Mouse (Mus musculus) adrenal gland, adult 2 months (tissue): ENCODE results near the gene Crlf2. TPM values are rescaled to one million over a fixed set of nuclear protein-coding genes. Genes with fewer than 3 reads are reported as not detected.

Experiments used
- DNase-seq: peaks from one replicate; pipeline ENCODE4 v3.0.0; 2021
- long read RNA-seq: library from polyadenylated mRNA; stranded (forward); transcript quantifications from one replicate; pipeline ENCODE4 v2.0.0, GENCODE M21; 2021
- polyA plus RNA-seq: library from polyadenylated mRNA; depleted of rRNA; stranded (reverse); fragments of >200 nt; gene quantifications from 2 replicates; pipeline ENCODE4 v1.2.3, GENCODE M21; 2012; rRNA removed
- total RNA-seq, 2 experiments: library from RNA; stranded (reverse); gene quantifications; 2 replicates each; pipeline ENCODE4 v1.2.3; 2021

The Crlf2 gene
- total RNA-seq (10 to 100 TPM; 32.7 to 40.8 TPM), polyA plus RNA-seq (94.8 and 113 TPM in 2 replicates)
- long read RNA-seq, transcript Crlf2-201 (8 exons, 1,323 nt) = major isoform, 18 of 31 reads
- long read RNA-seq, transcript Crlf2-203 (8 exons, 1,405 nt) = minor isoform, 6 of 31 reads
- long read RNA-seq, partial matches to known transcripts = 4 of 31 reads
- long read RNA-seq, other reads (novel, unspliced or antisense) = 3 of 31 reads

DNA sequence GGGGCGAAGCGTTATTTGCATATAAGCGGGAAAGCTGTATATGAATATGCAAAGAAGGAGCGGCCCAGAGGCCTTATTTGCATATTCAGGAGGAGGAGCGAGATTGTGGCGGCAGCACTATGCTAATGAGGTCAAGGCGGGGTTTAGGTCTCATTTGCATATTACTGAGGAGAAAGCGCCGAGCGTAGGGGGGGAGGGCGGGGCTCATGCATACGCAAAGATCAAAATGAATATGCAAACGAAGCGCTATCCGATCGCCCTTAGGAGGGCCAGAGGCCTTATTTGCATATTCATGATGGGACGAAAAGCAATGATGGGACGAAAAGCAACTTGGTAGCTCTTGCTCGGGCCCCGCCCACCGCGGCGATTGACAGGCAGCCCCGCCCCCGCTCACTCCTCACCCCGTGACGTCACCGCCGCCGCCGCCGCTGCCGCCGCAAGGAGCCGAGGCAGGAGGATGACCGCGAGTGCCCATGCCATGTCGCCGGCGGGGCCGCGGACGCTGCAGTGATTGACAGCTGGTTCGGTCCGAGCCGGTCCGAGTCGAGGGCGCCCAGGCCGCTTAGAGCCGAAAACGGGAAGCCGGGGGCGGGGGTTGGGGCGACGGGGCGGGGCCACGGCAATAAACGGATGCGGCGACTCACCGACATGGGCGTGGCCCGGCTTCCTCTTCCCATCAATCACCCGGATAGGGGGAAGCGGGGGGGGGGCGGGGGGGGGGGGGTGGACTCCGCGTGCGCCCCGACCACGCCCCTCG, at the start of gene Crlf2:
Crlf2 (minus strand) TSS at position 590 of the 757 bp plus-strand sequence.
- peak; percentile 92 for DNase-seq

DNA sequence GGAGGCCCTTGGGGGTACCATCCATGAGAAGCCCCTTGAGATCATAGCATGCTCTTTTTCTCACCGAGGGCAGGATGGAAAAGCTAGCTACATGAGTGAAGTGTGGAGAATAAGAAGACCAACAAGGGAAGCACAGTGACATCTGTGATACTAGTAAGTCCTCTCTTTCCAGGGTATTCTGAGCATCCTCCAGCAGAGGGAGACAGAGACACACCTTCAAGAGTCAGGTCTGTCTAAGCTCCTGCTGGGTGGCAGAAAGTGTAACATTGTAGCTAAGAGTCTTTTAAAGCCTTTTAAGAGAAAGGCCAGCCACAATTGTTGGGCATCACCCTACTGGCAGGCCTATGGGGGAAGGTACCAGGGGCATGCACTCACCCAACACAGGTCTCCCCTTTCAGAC, 43.8 kb upstream of the Crlf2 start:
- DNase-seq = peak; percentile 23

DNA sequence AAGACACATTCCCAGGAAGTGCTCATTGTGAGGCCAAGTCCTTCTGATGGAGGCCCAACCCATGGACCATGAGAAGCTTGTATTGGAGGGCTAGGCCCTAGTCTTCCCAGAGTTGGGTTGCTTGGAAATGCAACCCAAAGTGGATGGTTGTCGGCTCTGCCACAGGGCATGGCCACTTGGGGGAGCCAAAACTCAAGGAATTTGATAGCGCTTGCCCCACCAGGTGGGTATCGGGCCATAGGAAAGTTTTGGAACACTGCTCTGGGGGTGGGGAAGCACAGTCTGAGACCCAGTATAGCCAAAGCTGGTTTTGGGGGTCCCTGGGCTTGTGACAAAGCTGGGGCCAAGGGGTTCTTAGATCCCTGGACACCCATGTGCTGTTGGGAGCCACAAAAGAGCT, 42.3 kb upstream of the Crlf2 start:
- DNase-seq = peak; percentile 27

DNA sequence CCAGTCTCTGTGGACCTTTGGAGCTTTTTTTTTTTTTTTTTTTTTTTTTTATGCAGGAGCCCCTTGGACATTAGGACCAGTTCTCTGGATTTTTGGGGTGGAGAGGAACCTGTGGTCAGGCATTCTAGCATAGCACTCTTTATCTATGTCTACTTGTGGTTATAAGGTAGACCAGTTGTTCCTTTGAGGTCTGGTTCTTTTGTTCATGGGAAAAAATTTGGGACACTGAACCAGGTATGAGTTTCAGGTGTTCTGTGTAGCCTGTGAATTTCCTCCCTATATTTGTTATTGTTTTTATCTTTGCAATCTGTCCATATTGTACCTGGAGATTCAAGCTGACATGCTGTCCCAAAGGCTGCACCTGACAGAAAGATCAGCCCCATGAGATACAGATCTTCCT, 40.1 kb upstream of the Crlf2 start:
- no peak for DNase-seq

DNA sequence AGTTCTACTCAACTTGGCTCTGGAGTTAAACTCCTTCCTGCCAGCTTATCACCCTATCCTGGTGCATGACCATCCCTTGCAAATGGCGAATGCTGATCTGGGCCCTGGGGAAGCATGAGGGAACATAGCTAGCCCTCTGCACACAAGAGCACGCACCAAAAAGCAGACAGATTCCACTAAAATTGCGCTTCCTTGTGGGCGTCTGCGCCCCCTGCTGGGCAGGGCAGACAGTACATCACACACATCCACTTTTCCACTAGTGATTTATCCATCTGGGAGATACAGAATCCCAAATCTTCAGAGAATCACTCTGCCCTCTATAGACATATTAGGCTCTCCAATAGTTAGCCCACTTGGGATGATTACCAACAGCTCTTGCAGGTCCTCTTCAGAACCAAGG, 37.9 kb upstream of the Crlf2 start:
- DNase-seq = peak; percentile 15

DNA sequence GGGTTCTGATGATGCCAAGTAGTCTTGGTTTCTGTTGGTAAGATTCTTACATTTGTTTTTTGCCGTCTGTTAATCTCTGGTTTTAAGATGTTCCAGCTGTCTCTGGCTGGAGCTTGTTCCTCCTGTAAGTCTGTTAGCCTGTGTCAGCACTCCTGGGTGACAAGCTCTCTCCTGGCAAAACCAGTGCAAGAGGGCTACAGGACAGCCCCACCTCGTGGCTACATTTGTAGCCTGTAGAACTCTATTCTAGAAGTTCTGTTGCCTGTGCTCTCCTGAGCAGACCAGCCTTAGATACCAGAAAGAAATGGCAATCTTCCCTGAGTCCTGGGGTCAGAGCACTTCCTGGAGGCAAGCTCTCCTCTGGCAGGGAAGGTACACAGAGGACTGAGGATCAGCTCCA, 4.0 kb upstream of the Crlf2 start:
- no peak for DNase-seq

DNA sequence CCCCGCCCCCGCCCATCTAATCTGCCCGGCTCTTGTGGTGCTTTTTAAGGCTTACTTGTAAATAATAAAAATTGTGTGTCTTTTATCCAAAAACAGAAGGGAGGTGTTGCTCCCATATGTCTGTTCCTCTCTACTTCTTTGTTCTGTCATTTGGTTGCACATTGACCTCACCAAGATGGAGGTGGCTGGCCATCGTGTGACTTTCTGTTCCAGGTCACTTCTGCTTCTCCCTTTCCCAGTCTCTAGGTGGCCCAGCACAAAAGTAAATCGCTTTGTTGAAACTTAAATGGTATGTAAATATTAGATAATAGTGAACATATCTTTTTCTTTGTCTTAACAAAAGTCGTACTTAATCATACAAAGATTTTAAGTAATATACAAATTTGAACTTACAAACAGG, 398 bp upstream of the Crlf2 start:
- DNase-seq = no peak

DNA sequence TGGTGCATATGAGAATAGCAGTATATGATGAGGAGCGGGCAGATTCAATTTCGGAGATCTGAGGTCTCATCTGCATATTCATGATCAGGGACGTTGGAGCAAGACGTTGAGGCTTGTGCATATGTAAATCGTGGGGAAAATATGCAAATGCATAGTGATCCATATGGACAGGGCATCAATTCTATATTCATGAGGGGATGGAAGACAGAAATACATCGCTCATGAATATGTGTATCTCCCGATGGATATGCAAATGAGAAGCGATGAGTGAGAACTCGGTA, 730 bp downstream of the Crlf2 start:
- DNase-seq = no peak

DNA sequence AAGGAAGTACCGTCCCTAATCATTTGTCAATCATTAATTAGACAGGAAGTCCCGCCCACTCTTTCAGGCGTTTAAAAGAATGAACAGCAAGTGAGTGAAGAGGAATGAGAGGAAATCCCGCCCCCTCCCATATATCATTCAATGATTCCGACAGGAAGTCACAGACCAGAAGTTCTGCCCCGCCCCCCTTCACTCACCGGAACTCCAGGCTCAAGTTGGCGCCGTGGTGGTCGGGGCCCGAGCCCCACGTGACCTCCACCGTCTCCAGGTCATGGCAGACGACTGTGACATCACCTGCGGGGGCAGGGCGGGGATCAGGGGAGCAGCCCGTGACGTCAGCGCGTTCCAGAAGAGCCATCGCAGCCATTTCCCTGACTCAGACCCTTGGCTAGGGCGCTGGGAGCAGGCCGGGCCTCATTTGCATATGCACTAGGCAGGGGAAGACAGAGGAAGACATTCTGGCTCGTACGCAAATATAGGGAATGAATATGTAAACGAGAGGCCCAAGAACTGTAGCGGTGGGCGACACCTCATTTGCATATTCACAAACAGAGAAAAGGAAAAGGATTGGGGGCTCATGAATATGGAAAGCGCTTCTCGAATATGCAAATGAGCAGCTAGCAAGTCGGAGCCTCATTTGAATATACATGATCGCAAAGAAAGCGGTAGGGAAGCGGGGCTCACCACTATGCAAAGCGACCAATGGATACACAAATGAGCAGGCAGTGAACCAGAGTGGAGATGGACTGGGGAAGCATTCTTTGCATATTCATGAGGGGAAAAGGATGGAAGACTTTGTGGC, 1.3 kb downstream of the Crlf2 start:
- peak; percentile 97 for DNase-seq

DNA sequence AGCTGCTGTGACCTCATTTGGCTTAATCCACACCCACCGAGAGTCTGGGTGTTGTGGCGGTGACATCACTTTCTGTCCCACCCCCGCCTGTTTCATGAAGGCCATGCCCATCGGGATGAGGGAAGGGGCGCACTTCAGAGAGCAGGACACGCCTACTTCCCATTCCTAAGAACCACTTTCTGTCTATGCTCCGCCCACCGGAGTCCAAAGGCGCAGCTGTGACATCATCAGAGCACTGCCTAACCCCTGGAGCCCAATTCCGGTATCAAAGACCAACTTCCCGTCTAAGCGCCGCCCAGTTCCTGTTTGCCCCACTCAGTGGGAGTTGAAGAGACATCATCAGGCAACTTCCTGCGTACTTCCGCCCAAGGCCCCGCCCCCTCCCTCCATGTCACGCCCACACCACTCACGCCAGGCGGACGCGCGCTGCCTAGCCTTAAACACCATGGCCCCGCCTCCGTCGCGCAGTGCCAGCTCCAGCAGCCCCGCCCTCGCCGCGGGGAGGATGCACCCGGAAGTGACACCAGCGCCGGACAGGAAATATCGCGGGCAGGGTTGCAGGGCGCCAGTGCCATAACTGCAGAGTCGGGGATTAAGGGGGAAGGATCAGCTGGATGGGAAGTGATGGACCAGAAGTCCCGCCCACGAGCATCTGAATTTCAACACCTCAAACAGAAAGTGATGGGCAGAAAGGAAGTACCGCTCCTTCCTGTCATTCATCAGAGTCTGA, 2.0 kb downstream of the Crlf2 start:
- peak; percentile 92 for DNase-seq

DNA sequence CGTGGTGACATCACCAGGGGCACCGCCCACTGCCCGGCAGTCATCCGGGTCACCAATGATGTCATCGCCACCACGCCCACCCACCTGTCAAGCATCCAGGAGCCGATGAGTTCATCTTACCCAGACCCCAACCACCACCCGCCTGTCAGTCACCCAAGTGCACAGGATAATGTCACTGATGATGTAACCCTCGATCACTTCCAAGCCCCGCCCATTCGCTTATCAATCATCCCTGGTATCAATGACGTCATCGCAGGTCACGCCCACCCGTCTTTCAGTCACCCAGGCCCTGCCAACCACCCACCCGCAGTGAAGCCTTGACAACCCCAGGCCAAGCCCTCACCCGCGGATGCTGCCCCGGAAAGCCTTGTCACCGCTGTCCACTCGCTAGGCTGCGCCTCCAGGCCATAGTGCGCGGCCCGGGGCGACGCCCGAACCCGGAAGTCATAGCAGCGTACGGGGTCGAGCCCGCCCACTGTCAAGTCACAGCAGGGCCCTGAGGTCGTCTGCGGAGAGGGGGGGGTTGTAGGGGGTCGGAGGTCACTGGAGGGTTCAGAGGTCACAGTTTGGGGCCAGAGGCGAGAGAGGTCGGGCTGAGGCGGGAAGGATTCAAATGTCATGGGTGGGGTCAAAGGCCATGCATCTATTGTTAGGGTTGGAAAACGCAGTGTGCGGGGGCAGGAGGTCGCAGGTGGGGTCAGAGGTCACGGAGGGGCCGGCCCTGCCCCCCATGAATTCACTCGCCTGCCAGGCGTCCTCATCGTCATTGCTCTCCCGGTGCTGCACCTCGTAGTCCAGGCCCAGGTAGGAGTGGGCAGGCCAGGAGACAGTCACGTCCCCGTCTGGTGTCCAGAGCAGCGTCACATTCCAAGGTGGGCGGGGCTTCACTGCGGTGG, 2.9 kb downstream of the Crlf2 start:
- DNase-seq = peak; percentile 28

DNA sequence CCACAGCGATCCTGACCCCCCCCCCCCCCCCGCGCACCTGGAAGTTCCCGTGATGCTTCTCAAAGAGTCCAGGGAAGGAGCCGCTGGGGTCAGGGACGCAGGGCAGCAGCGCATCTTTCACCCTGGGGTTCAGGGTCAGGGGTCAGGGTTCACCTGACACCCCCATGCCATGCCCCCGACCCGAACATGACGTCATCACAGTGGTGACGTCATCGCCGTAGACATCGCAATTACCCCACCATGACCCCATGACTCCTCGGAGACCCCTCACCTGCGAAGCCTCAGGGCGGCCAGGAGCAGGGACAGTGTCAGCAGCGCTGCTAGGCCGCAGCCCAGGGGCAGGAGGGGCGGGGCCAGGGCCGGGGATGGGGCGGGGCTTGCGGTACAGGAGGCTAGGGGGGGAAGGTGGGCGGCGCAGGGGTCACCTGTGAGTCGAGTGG, 3.5 kb downstream of the Crlf2 start:
- DNase-seq = peak; percentile 12

DNA sequence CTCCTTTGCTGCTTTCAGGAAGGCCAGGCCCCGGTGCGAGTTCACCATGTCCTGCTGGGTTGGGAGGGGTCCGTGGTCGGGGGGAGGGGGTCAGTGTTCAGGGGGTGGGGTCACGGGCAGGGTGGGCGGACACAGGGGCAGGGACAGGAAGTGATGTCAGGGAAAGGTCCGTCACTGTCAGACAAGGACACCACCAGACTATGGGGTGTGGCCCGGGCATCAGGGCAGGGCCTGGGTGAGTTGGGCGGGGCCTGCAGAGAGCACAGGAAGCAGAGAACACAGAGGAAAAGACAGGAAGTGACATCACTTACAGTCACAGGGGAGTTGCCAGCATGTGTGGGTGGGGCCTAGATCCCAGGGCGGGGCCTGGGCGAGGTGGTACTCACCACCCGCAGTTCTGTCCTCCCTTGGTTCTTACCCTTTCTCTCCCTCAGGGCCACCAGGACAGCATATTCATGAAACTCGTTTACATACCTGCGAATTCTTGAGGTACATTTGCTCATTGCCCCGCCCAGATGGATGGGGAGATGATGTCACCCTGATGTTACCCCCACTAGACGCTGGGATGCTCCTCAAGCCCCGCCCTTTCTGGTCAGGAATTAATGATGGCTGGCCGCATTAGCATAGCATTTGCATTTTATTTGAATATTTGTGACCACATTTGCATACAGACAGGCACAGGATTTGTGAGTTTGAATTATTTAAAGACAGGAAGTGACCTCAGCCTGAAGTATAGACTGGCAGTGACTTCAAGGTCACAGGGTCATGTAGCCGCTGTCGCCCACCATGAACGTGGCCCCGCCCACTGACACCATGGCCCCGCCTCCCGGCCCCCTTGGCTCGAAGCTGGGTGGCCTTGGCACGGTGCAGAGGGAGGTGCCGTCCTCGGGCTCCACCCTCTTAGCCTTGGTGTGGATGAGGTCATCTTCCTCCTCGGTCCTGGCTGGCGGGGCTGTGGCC, 4.4 kb downstream of the Crlf2 start:
- peak; percentile 3 for DNase-seq

DNA sequence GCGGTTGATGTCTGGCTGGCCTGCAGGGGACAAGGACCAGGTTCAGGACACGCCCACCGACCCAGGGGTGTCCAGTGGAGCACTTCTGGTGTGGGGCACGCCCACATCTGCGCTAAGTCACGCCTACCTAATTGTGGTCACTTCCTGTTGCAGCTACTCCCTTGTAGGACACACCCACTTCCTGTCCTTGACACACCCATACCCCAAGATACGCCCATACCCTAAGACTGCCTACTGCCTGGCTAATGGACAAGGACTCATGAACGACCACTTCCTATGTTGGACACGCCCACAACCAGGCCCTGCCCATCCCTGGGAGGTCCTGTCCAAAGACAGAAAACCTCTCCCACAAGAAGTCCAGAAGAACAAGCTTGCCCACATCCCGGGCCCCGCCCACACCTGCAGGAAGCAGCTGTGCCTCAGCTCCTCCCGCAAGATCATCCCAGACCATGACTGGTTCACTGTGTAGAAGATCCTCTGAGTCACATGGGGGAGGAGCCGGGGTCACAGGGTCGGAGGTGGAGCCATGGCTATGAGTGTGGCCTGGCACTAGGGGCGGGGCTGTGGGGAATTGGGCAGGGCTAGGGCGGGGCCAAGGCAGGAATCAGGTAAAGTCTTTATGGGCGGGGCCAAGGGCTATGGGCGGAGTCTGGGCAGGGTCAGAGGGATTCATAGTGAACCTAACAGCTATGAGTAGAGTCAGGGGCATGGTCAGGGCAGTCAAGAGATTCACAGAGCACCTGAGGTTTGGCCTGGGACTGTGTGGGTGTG, 5.4 kb downstream of the Crlf2 start:
- peak; percentile 6 for DNase-seq

DNA sequence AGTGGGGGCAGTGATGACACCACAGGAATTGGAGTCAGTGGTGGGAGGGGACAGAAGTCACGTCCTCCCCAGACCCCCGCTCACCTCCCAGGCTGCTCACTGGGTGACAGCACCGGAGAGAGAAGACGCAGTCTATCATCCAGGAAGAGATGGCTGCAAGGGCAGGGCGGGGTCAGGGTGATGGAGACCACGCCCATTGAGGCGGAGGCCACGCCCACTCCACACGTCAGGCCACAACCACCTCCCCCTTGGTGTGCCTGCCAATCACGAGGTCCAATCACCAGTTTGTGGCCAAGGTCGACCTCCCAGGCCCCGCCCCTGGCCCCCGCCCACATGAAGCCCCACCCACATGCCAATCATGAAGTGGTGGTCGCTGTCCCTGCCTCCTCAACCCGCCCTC, 6.3 kb downstream of the Crlf2 start:
- DNase-seq = no peak

DNA sequence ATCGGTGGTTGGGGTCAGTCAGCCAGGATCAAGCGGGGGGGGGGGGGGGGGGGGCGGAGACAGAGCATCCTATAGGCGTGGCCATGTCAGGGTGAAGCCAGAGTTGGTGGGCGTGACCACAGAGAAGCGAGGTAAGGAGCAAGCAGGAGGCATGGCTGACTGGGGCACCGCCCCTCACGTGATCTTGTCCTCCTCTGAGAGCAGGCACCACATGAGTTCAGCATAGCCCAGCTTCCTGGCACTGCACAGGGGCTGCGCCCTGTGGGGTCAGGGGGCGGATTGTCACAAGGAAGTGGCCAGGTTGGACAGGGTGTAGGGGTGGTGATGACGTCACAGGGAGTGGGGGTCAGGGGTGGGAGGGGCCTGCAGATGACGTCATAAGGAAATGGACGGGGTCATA, 6.7 kb downstream of the Crlf2 start:
- no peak for DNase-seq

DNA sequence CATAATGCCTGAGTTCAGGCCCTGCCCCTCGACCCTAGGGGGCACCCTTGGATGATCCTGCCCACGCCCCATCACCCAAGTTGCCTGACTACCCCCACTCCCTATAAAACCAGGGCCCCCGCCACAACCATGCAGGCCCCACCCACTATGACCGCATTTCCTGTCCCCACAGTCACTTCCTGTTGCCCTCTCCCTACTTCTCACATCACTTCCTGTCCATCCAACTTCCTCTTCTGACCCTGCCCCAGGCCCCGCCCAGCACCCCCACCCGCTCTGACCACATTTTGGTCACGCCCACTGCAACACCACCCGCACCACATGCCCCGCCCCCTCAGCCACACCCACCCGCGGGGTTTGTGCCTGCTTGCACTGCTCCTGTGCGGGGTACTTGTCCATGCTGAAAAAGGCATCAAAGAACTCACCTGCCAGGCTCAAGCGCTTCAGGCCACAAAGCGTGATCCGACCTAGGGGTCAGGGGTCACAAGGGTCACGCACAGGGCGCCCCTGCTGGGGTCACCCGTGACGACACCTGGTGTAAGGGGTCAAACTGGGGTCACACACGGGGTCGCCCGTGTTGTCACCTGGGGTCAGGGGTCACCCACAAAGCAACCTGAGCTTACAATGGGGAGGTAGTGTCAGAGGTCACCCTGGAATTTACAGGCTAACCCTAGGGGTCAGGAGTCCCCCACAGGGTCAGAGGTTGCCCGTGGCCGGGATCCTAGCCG, 7.6 kb downstream of the Crlf2 start:
- DNase-seq = no peak

DNA sequence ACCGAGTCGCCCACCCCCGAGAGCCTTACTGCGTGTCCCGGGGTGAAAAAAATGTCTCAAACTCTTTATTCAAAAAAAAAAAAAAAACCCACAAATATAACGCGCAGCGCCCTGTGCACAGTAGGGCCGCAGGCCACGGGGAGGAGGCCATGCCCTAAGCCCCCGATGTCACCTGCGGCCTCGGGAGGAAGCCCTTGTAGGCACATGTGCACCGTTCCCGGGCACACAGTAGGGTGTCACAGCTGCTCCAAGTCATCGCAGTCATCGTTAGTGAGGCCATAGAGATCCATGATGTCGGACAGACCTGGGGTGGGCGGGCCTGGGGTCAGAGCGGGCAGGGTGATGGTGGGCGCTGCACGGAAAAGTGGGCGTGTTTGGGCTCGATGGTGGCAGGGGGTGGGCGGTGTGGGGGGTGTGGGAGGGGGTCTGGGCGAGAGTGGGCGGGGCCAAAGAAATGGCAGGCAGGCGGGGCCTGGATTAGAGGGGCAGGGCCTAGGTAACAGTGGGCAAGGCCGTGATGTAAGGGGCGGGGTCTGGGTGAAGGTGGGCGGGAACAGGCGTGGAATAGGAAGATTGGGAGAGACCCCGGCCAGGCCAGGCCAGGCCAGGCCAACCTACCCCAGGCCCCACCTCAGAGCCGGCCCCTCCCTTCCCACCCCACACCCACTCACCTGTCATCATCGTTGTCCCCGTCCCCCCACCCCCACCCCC, 8.4 kb downstream of the Crlf2 start:
- DNase-seq = no peak
